ENCODE assay signal across 17 mouse cellular contexts in the genomic region with DNA sequence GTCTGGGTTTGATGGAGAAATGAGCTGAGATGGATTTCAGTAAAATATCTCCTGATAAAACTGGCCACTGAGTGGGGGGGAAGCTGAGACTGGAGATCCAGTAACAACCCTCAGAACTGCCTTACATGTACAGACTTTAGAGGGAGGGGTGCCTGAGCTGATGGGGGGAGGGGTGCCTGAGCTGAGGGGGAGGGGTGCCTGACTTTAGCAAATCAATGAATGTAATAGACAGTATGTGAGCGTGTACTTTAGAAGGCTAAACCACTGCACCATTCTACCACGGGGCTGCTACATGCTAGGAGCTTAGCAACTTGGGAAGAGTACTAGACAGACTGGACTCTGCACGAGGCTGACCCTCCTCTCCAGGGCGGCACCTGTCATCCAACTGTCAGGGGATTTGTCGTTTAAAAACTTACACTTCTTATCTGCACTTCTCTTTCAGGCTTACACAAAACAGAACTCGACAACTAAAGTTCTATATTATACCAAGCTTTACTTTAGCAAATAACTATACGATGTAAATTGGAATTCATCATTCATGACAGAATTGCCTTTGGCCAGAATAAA. TPM values are rescaled to one million over a fixed set of nuclear protein-coding genes. Genes with fewer than 3 reads are reported as not detected.
"Had no signal": no experiment of that assay in that cellular context is flagged by ENCODE, and none has a peak within 500 bp of the region (broad histone marks: within the 10 kb centered on the region; RNA-seq: fewer than 3 reads in every experiment).

No protein-coding gene starts in this region.

- H3K27me3 ChIP-seq: stomach, embryonic 15.5 days had no signal

- H3K4me3 ChIP-seq: layer of hippocampus, adult 2 months; stomach, embryonic 15.5 days had no signal

- H3K9ac ChIP-seq: stomach, embryonic 15.5 days had no signal

- H3K27ac ChIP-seq: kidney, postnatal 0 days; layer of hippocampus, adult 2 months; stomach, embryonic 15.5 days had no signal

- ATAC-seq: intestine, embryonic 16.5 days had no signal

- DNase-seq: kidney, adult 18-20 months; kidney, adult 9 months; kidney, postnatal 25 days; layer of hippocampus, adult 9-11 months; lung, adult 2 months; lung, postnatal 14 days; lung, postnatal 4 days; midbrain, embryonic 14.5 days; thymus, adult 2 months; thymus, postnatal 14 days; thymus, postnatal 4 days had no signal

- H3K4me1 ChIP-seq: stomach, embryonic 15.5 days had no signal

- H3K36me3 ChIP-seq: stomach, embryonic 15.5 days had no signal

- H3K4me2 ChIP-seq: midbrain, embryonic 11.5 days; stomach, embryonic 15.5 days had no signal

- H3K9me3 ChIP-seq: stomach, embryonic 15.5 days had no signal

RNA-seq across cellular contexts. Expression of gene Aqp9, which starts 9.3 kb away (rescaled TPM):
- polyA plus RNA-seq: limb, embryonic 11.5 days had no signal
